Mouse (Mus musculus): ENCODE results near the gene Srrm3. TPM values are rescaled to one million over a fixed set of nuclear protein-coding genes. Genes with fewer than 3 reads are reported as not detected.
A peak's percentile ranks its signal among the peaks of the same experiment; 100 is the strongest.

The Srrm3 gene
- polyA plus RNA-seq (2014; fragmentation: Nextera tagmentation; extraction: Ambion mirVana) = 61.0 and 65.9 TPM in 2 replicates

DNA sequence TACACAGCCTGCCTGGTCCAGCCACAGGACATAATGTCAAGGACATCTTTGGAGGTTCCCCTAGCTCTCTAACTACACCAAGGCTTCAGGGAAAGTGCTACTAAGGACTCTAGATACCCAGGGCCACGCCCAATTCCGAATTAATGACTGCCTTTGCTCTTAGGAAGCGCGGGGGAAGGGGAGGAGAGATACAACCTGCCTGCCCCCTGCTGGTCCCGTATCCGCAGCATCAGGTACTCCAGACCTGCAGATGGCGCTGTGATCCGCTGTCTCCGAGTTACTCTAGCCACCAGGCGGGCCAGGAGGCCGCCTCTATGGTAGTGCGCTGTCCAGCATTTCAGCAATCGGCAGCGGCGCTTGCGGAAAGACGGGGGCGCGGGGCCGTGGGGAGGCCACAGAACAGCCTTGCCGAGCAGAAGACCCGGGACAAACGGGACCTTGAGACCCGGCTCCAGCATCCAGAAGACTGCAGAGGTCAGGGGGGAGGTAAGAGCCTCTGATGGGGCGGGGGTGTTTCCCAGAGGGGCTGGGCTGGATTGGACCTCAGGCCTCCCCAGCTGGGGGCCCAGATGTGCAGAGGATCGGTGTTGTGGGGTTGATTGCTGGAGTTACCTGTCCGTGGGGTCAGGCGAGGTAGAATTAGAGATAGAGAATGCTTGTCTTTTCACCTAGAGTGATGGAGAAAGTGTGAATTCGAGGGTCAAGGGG lies at the start of gene Srrm3:
Srrm3 (plus strand) TSS at position 336 of the 708 bp plus-strand sequence.
- peak; percentile 71 for ATAC-seq (ENCODE audit: low read depth)

GRCm38 (mm10) chr5:135761881-135762280 lies 44.8 kb upstream of the Srrm3 start:
- 0 out of 2 replicates have a peak overlapping the region, but pooled peaks have one; percentile 11 for H3K9ac ChIP-seq (replicated peaks; ENCODE audit: low read depth, low read length)
- 69% methylated on average over 3 of the region's 3 CpGs for WGBS
- no peak for ATAC-seq (ENCODE audit: low read depth)
- H3K9me3 ChIP-seq (ENCODE audit: control insufficient read depth, low read length) = no peaks in the 10 kb centered on the region
- H3K27me3 ChIP-seq (ENCODE audit: control insufficient read depth, insufficient read depth, low read length) = no peaks in the 10 kb centered on the region
- no peak overlapping the region for H3K27ac ChIP-seq (ENCODE audit: low read depth, low read length)
- H3K4me3 ChIP-seq (ENCODE audit: low read depth, low read length) = no peak overlapping the region
- H3K4me2 ChIP-seq (ENCODE audit: low read depth, low read length) = no peak overlapping the region
- H3K36me3 ChIP-seq (ENCODE audit: control insufficient read depth, insufficient read depth, low read length) = no peaks in the 10 kb centered on the region
- no peaks in the 10 kb centered on the region for H3K4me1 ChIP-seq (ENCODE audit: control insufficient read depth, insufficient read depth, low read length)

More for the DNA sequence above, at the start of gene Srrm3:
- 3% methylated on average over 29 of the region's 29 CpGs for WGBS
- peak within 1 kb of the TSS; percentile 87 for H3K9ac ChIP-seq (replicated peaks; ENCODE audit: low read depth, low read length)
- H3K27me3 ChIP-seq (ENCODE audit: control insufficient read depth, insufficient read depth, low read length) = no peaks in the 10 kb centered on the region
- no peaks in the 10 kb centered on the region for H3K9me3 ChIP-seq (ENCODE audit: control insufficient read depth, low read length)
- peak within 1 kb of the TSS; percentile 72 for H3K27ac ChIP-seq (ENCODE audit: low read depth, low read length)
- H3K4me2 ChIP-seq (ENCODE audit: low read depth, low read length) = peak within 1 kb of the TSS; percentile 73
- H3K4me3 ChIP-seq (ENCODE audit: low read depth, low read length) = peak within 1 kb of the TSS; percentile 66
- peaks cover 9% of the 10 kb centered on the region for H3K4me1 ChIP-seq (ENCODE audit: control insufficient read depth, insufficient read depth, low read length)
- no peaks in the 10 kb centered on the region for H3K36me3 ChIP-seq (ENCODE audit: control insufficient read depth, insufficient read depth, low read length)

DNA sequence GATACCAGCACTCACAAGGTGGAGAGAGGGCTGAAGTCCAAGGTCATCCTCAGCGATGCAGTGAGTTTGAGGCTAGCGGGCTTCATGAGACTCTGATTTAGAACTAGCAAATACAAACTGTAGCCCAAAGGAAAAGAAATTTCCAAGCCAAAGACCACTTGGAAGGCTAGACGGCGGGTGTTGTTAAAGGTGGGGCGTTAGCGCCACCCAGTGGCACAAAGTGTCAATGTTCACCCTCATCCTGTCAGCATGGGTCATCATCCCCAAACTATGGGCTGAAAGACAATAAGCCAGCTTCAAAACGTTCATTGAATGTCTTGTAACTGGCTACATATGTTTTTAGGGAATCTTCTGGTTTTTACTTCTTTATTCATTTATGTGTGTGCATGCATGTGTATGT lies 43.2 kb upstream of the Srrm3 start:
- no peaks in the 10 kb centered on the region for H3K4me1 ChIP-seq (ENCODE audit: control insufficient read depth, insufficient read depth, low read length)
- H3K4me2 ChIP-seq (ENCODE audit: low read depth, low read length) = no peak overlapping the region
- no peak for ATAC-seq (ENCODE audit: low read depth)
- H3K9ac ChIP-seq (replicated peaks; ENCODE audit: low read depth, low read length) = no peak overlapping the region
- 5% methylated on average over 7 of the region's 7 CpGs for WGBS
- H3K27me3 ChIP-seq (ENCODE audit: control insufficient read depth, insufficient read depth, low read length) = no peaks in the 10 kb centered on the region
- no peaks in the 10 kb centered on the region for H3K9me3 ChIP-seq (ENCODE audit: control insufficient read depth, low read length)
- no peak overlapping the region for H3K27ac ChIP-seq (ENCODE audit: low read depth, low read length)
- H3K4me3 ChIP-seq (ENCODE audit: low read depth, low read length) = no peak overlapping the region
- H3K36me3 ChIP-seq (ENCODE audit: control insufficient read depth, insufficient read depth, low read length) = no peaks in the 10 kb centered on the region

DNA sequence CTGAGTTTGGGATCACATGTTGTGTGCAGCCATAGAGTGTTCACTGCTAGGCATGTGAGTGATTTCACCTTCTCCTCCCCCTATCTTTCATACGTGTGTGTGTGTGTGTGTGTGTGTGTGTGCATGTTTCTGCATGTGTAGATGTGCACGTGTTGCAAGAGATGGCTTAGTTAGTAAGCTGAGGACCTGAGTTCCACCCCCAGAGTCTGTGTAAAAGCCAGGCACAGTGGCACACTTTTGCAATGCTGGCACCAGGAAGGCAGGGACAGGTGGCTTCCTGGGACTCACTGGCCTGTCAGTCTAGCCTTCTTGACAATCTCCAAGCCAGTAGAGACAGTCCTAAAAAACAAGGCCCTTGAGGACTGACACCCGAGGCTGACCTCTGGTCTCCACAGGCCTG lies 41.7 kb upstream of the Srrm3 start:
- Histone ChIP-seq H3K9me3 (ENCODE audit: control insufficient read depth, low read length) (no peaks in the 10 kb centered on the region), H3K4me3 (ENCODE audit: low read depth, low read length) (no peak overlapping the region), H3K36me3 (ENCODE audit: control insufficient read depth, insufficient read depth, low read length) (no peaks in the 10 kb centered on the region), H3K9ac (replicated peaks; ENCODE audit: low read depth, low read length) (no peak overlapping the region), H3K4me1 (ENCODE audit: control insufficient read depth, insufficient read depth, low read length) (no peaks in the 10 kb centered on the region), H3K4me2 (ENCODE audit: low read depth, low read length) (no peak overlapping the region), H3K27me3 (ENCODE audit: control insufficient read depth, insufficient read depth, low read length) (no peaks in the 10 kb centered on the region), H3K27ac (ENCODE audit: low read depth, low read length) (no peak overlapping the region)
- no peak for ATAC-seq (ENCODE audit: low read depth)
- WGBS = 61% methylated on average over 3 of the region's 3 CpGs

GRCm38 (mm10) chr5:135772519-135772918 lies 34.2 kb upstream of the Srrm3 start:
- Histone ChIP-seq H3K36me3 (ENCODE audit: control insufficient read depth, insufficient read depth, low read length) (no peaks in the 10 kb centered on the region), H3K27ac (ENCODE audit: low read depth, low read length) (no peak overlapping the region), H3K4me1 (ENCODE audit: control insufficient read depth, insufficient read depth, low read length) (no peaks in the 10 kb centered on the region; the same call in 1 of the 2 replicates), H3K9ac (replicated peaks; ENCODE audit: low read depth, low read length) (no peak overlapping the region), H3K4me3 (ENCODE audit: low read depth, low read length) (no peak overlapping the region), H3K27me3 (ENCODE audit: control insufficient read depth, insufficient read depth, low read length) (no peaks in the 10 kb centered on the region), H3K4me2 (ENCODE audit: low read depth, low read length) (no peak overlapping the region), H3K9me3 (ENCODE audit: control insufficient read depth, low read length) (no peaks in the 10 kb centered on the region)
- no peak for ATAC-seq (ENCODE audit: low read depth)
- WGBS = 69% methylated on average over 3 of the region's 3 CpGs

- ATAC-seq (ENCODE audit: low read depth) = no peak
- no peaks in the 10 kb centered on the region for H3K9me3 ChIP-seq (ENCODE audit: control insufficient read depth, low read length)
- H3K4me2 ChIP-seq (ENCODE audit: low read depth, low read length) = no peak overlapping the region
- no peak overlapping the region for H3K27ac ChIP-seq (ENCODE audit: low read depth, low read length)
- H3K4me1 ChIP-seq (ENCODE audit: control insufficient read depth, insufficient read depth, low read length) = peaks cover 13% of the 10 kb centered on the region
- no peaks in the 10 kb centered on the region for H3K27me3 ChIP-seq (ENCODE audit: control insufficient read depth, insufficient read depth, low read length)
- no peaks in the 10 kb centered on the region for H3K36me3 ChIP-seq (ENCODE audit: control insufficient read depth, insufficient read depth, low read length)
- H3K9ac ChIP-seq (replicated peaks; ENCODE audit: low read depth, low read length) = no peak overlapping the region
- H3K4me3 ChIP-seq (ENCODE audit: low read depth, low read length) = no peak overlapping the region
- 83% methylated on average over 4 of the region's 4 CpGs for WGBS
Observed at GRCm38 (mm10) chr5:135776546-135776945, 30.1 kb upstream of the Srrm3 start.

- H3K4me2 ChIP-seq (ENCODE audit: low read depth, low read length) = peak within 1 kb of the TSS; percentile 95
- WGBS = under 1% methylated on average over 45 of the region's 45 CpGs
Observed at GRCm38 (mm10) chr5:135777796-135778470, 28.8 kb upstream of the Srrm3 start, which contains the start of gene Styxl1. Gene Styxl1, minus strand, starts transcription at chr5:135778385.

DNA sequence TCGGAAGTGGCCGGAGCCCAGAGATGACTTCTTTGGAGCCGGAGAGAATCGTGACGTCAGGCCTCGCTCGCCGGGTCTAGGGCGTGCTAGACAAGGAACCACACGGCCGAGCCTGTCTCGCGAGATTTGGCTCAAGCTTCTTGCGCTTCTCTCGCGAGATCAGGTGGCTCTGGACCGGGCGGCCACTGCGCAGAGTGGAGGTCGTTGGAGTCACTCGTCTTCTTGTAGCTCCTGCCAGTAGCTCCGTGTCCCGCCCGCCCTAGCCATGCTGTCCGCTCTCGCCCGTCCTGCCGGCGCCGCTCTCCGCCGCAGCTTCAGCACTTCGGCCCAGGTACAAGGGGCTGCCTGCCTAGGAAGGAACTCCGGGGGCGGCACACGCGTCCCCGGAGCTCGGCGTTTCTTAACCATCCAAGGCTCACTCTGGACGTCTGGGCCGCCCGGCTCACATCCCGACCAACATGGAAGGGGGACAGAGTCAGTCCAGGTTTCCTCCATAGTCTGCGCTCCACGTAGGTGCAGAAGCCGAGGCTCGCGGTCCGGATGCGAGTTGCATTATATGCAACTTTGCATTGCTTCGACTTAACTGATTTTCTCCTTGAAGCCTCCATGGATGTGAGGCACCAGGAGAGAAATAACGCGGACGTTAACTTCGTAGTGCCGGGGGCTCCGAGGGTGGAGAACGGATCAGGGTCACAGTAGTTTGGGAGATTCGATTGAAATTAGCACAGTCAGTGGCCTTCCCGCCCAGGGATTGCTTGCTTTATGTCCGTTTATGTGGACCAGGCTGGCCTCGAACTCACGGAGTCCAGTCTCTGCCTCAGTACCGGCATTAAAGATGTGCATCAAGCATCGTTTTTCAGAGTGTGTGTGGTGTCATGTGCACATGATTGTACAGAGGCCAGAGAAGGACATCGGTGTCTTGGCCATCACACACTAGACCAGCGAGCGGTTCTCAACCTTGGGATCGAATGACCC lies 27.9 kb upstream of the Srrm3 start, which contains the start of gene Mdh2:
Mdh2 (plus strand) TSS at position 10 of the 975 bp plus-strand sequence.
- Histone ChIP-seq H3K27ac (ENCODE audit: low read depth, low read length) (peak within 1 kb of the TSS; percentile 90), H3K4me3 (ENCODE audit: low read depth, low read length) (peak within 1 kb of the TSS; percentile 74), H3K27me3 (ENCODE audit: control insufficient read depth, insufficient read depth, low read length) (no peaks in the 10 kb centered on the region), H3K9me3 (ENCODE audit: control insufficient read depth, low read length) (no peaks in the 10 kb centered on the region), H3K4me1 (ENCODE audit: control insufficient read depth, insufficient read depth, low read length) (peaks cover 13% of the 10 kb centered on the region), H3K36me3 (ENCODE audit: control insufficient read depth, insufficient read depth, low read length) (peaks cover 18% of the 10 kb centered on the region), H3K9ac (replicated peaks; ENCODE audit: low read depth, low read length) (peak within 1 kb of the TSS; percentile 93), H3K4me2 (ENCODE audit: low read depth, low read length) (peak within 1 kb of the TSS; percentile 95)
- WGBS = 1% methylated on average over 70 of the region's 70 CpGs
- peak; percentile 98 for ATAC-seq (ENCODE audit: low read depth)

More at GRCm38 (mm10) chr5:135777796-135778470, 28.8 kb upstream of the Srrm3 start, which contains the start of gene Styxl1:
- ATAC-seq (ENCODE audit: low read depth) = peak; percentile 52
- no peaks in the 10 kb centered on the region for H3K9me3 ChIP-seq (ENCODE audit: control insufficient read depth, low read length)
- H3K4me1 ChIP-seq (ENCODE audit: control insufficient read depth, insufficient read depth, low read length) = peaks cover 13% of the 10 kb centered on the region
- no peaks in the 10 kb centered on the region for H3K27me3 ChIP-seq (ENCODE audit: control insufficient read depth, insufficient read depth, low read length)
- H3K9ac ChIP-seq (replicated peaks; ENCODE audit: low read depth, low read length) = peak within 1 kb of the TSS; percentile 93
- H3K4me3 ChIP-seq (ENCODE audit: low read depth, low read length) = peak within 1 kb of the TSS; percentile 74
- H3K36me3 ChIP-seq (ENCODE audit: control insufficient read depth, insufficient read depth, low read length) = peaks cover 10% of the 10 kb centered on the region
- H3K27ac ChIP-seq (ENCODE audit: low read depth, low read length) = peak within 1 kb of the TSS; percentile 90

Data from neural tube, embryonic 14.5 days (tissue).